Mouse (Mus musculus) midbrain, embryonic 14.5 days (tissue): ENCODE data around the gene Carns1. TPM values are rescaled to one million over a fixed set of nuclear protein-coding genes. Genes with fewer than 3 reads are reported as not detected.
A peak's percentile ranks its signal among the peaks of the same experiment; 100 is the strongest.

Experiments used
- ATAC-seq: fragments of 200-750 bp; cut with Nextera tagmentation; 2 replicates; pipeline ENCODE4 v1.8.0; 2017; ENCODE audit warnings: moderate number of reproducible peaks, moderate library complexity; ENCODE audit not compliant: low FRiP score, low TSS enrichment
- DNase-seq: peaks from one replicate; pipeline ENCODE4 v3.0.0-alpha.2; 2015
- H3K27ac ChIP-seq: fragments of 300-500 bp; sonication (generic); replicated peaks from 2 replicates; pipeline ENCODE4 v1.5.1; 2014; ENCODE audit warnings: mild to moderate bottlenecking, low read depth, low read length, moderate library complexity
- H3K27me3 ChIP-seq: fragments of 300-500 bp; sonication (generic); 2 replicates; pipeline ENCODE4 v1.6.1; 2014; ENCODE audit warnings: low read length, control low read depth, mixed read lengths; ENCODE audit not compliant: control insufficient read depth, insufficient read depth
- H3K36me3 ChIP-seq: fragments of 300-500 bp; sonication (generic); 2 replicates; pipeline ENCODE4 v1.6.1; 2014; ENCODE audit warnings: low read length, control low read depth; ENCODE audit not compliant: control insufficient read depth, insufficient read depth
- H3K4me1 ChIP-seq: fragments of 300-500 bp; sonication (generic); 2 replicates; pipeline ENCODE4 v1.6.1; 2014; ENCODE audit warnings: mild to moderate bottlenecking, antibody characterized with exemption, low read length, control low read depth; ENCODE audit not compliant: control insufficient read depth, insufficient read depth
- H3K4me2 ChIP-seq: fragments of 300-500 bp; sonication (generic); 2 replicates; pipeline ENCODE4 v1.6.1; 2014; ENCODE audit warnings: mild to moderate bottlenecking, low read length, moderate library complexity
- H3K4me3 ChIP-seq: fragments of 300-500 bp; sonication (generic); replicated peaks from 2 replicates; pipeline ENCODE4 v1.5.1; 2014; ENCODE audit warnings: low read depth, low read length
- H3K9ac ChIP-seq: fragments of 300-500 bp; sonication (generic); replicated peaks from 2 replicates; pipeline ENCODE4 v1.6.1; 2014; ENCODE audit warnings: mild to moderate bottlenecking, low read length, moderate library complexity
- H3K9me3 ChIP-seq: fragments of 300-500 bp; sonication (generic); 2 replicates; pipeline ENCODE4 v1.6.1; 2016; ENCODE audit warnings: low read length, control low read depth, mixed read lengths; ENCODE audit not compliant: control insufficient read depth
- WGBS: fragments of 180-500 bp; shearing (Covaris S2); extraction: QIAGEN DNeasy Blood & Tissue Kit; methylation state at CpG from one replicate; pipeline ENCODE4 v1.1.7; 2014; 5-methylcytosine and 5-hydroxymethylcytosine counted together
- polyA plus RNA-seq: library from polyadenylated mRNA; unstranded; fragments of >200 nt; fragmentation: Nextera tagmentation; extraction: Ambion mirVana; gene quantifications from 2 replicates; pipeline ENCODE4 v1.2.1, GENCODE M21; 2014

Gene Carns1
- polyA plus RNA-seq, 1 experiment from 2014 or later = 6.0 TPM

DNA sequence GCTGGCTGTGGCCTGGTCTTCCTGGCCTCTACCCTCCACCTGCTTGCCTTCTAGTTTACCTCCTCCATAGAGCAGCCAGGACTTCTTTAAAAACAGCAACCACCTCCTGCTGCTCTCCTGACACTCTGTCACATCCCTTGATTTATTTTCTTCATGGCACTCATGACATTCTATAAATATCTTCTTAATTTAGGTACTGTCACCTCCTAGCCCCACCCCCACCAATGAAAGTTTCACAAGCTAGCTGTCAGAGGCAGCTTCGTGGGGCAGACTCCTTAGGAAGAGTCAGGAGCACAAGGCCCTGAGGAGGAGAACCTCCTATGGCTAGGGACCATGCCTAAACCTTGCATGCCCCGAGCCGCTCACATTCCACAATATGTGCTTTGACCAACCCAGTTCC is 12.0 kb upstream of the Carns1 start:
- DNase-seq (no peak), ATAC-seq (no peak)
- Histone ChIP-seq H3K36me3 (no peaks in the 10 kb centered on the region), H3K4me1 (no peaks in the 10 kb centered on the region), H3K27me3 (no peaks in the 10 kb centered on the region), H3K4me2 (no peak overlapping the region), H3K9ac (no peak overlapping the region), H3K27ac (no peak overlapping the region), H3K9me3 (no peaks in the 10 kb centered on the region), H3K4me3 (no peak overlapping the region)
- 74% methylated on average over 3 of the region's 3 CpGs for WGBS

DNA sequence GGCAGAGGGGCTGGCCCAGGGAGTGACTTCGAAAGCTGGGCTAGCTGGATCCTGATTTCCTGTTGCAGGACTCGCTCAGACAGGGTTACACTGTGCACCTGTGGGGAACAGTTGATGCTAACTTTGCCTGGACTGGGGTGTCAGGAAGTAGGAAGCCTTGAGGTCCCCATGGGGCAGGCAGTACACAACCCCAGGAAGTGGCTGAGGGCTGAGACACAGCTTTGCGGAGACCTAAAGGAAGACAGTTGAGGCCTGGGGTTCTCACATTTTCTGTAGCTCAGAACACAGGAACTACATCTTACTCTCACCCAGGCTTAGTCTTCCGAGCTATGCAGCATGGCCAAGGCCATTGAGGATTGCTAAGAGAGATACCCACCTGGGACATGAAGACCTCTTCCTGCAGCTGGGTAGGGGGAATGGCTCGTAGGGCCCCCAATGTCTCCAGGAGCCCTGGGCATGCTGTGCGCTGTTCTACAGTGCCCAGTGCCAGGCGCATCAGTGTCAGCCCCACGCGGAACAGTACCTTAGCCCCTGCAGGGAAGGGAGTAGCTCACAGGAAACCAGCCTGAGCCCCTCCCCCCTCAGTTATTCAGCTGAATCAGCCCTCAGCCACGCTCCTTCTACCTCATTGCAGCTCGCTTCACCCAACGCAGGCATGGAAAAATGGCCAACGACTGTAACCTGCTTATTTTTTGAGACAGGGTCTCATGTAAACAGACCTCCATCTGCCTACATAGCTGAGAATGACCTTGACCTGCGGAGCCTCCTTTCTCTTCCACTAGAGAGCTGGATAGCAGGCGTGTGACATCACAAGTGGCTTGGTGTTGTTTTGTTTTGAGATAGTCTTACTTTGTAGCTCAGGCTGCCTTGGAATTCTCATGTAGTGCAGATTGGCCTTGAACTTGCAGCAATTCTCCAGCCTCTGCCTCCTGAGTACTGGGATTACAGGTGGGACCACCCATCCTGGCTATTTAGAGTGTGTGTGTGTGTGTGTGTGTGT is 10.0 kb upstream of the Carns1 start:
- H3K4me2 ChIP-seq = no peak overlapping the region
- 66% methylated on average over 15 of the region's 15 CpGs for WGBS
- H3K9me3 ChIP-seq = no peaks in the 10 kb centered on the region
- H3K36me3 ChIP-seq = no peaks in the 10 kb centered on the region
- no peaks in the 10 kb centered on the region for H3K4me1 ChIP-seq
- H3K27ac ChIP-seq = no peak overlapping the region
- H3K4me3 ChIP-seq = no peak overlapping the region
- H3K9ac ChIP-seq = no peak overlapping the region
- DNase-seq (no peak), ATAC-seq (no peak; the same call in 1 of the 2 replicates)
- no peaks in the 10 kb centered on the region for H3K27me3 ChIP-seq

DNA sequence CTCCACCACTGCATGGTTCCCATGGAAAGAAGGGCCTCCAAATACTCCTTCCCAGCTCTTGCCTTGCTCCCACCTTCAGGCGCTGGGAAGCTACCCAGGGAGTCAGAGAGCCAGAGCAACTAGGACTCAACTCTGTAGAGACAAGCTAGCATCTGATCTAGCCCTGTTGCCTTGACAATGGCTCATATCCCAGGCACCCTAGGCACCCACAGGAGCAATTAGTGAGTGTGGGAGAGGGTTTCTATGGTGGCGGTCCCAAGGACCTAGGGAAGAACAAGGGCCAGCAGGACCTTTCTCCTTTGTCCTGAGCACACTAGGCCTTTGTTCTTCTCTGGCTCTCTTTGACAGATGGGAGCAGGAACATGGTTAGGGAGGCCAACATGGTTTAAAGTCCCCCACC is 8.4 kb upstream of the Carns1 start:
- H3K9ac ChIP-seq = no peak overlapping the region

DNA sequence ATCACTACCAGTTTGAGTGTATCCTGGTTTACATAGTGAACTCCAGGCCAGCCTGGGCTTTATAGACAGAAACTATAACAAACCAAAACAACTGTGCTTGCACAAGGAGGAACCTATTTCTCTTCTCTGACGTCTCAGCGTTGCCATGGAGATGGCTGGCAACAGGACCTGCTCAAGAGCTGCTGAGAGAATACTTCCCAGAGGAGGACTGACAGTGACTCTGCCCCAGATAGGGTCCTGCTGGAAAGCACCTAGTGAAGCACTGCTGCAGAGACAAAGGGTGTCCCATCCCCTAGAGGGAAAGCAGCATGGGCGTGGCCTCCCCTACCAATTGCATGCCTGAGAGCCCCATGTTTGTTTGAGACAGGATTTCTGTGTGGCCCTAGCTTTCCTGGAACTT is 6.6 kb upstream of the Carns1 start:
- 43% methylated on average over 3 of the region's 3 CpGs for WGBS
- Histone ChIP-seq H3K9ac (no peak overlapping the region), H3K4me2 (no peak overlapping the region), H3K27ac (no peak overlapping the region), H3K27me3 (no peaks in the 10 kb centered on the region), H3K4me3 (no peak overlapping the region), H3K4me1 (no peaks in the 10 kb centered on the region), H3K36me3 (no peaks in the 10 kb centered on the region), H3K9me3 (no peaks in the 10 kb centered on the region)
- no peak for ATAC-seq
- DNase-seq = peak; percentile 71

More for the DNA sequence above, 8.4 kb upstream of the Carns1 start:
- Histone ChIP-seq H3K4me1 (no peaks in the 10 kb centered on the region), H3K36me3 (no peaks in the 10 kb centered on the region), H3K4me3 (no peak overlapping the region), H3K9me3 (no peaks in the 10 kb centered on the region), H3K27ac (no peak overlapping the region), H3K4me2 (no peak overlapping the region), H3K27me3 (no peaks in the 10 kb centered on the region)
- ATAC-seq = no peak
- DNase-seq = no peak
- WGBS = 63% methylated on average over 2 of the region's 2 CpGs

DNA sequence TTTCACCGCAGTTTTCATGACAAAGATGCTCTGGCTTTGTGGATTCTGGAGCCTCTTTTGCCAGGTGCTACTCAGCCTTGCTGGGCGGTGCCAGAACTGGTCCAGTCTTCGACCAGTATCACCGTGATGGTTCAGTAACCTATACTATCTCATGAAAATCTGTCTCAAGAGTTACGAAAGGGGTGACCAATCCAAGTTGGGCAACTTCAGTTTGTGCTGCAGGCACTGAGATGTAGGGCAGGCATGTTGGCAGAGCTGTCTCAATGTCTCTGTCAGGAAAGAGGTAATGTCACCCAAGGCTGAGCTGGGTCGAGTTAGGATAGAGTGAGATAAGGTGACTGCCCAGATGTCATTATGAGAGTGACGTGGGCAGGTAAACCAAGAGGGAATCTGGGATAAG is 5.1 kb upstream of the Carns1 start:
- Histone ChIP-seq H3K27me3 (no peaks in the 10 kb centered on the region), H3K4me1 (peaks cover 5% of the 10 kb centered on the region), H3K4me3 (no peak overlapping the region), H3K36me3 (no peaks in the 10 kb centered on the region), H3K27ac (no peak overlapping the region), H3K9ac (no peak overlapping the region), H3K9me3 (no peaks in the 10 kb centered on the region), H3K4me2 (no peak overlapping the region)
- ATAC-seq (no peak), DNase-seq (no peak)
- 89% methylated on average over 7 of the region's 7 CpGs for WGBS

DNA sequence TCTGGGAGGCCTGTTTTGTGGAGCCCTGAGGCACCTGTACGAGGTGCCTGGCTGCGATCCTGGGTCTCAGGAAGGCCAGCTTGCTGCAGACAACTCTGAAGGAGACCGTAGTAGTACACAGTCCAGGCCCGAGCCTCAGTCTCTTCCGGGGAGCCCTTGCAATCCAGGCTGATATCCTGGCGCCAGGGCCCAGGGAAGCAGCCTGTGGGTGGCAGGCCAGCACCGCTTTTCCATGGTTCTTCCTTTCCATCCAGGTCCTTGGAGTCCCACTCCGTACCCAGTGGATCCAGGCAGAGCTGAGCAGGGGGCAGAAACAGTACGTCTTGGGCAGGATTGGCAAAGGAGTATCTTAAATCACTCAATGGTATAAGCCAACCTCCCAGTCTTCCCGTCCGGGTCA is 2.4 kb downstream of the Carns1 start:
- Histone ChIP-seq H3K9me3 (no peaks in the 10 kb centered on the region), H3K4me2 (no peak overlapping the region), H3K4me3 (no peak overlapping the region), H3K36me3 (no peaks in the 10 kb centered on the region), H3K27ac (no peak overlapping the region), H3K4me1 (peaks cover 17% of the 10 kb centered on the region), H3K9ac (no peak overlapping the region), H3K27me3 (no peaks in the 10 kb centered on the region)
- WGBS = 53% methylated on average over 11 of the region's 11 CpGs
- DNase-seq = no peak
- ATAC-seq = no peak

DNA sequence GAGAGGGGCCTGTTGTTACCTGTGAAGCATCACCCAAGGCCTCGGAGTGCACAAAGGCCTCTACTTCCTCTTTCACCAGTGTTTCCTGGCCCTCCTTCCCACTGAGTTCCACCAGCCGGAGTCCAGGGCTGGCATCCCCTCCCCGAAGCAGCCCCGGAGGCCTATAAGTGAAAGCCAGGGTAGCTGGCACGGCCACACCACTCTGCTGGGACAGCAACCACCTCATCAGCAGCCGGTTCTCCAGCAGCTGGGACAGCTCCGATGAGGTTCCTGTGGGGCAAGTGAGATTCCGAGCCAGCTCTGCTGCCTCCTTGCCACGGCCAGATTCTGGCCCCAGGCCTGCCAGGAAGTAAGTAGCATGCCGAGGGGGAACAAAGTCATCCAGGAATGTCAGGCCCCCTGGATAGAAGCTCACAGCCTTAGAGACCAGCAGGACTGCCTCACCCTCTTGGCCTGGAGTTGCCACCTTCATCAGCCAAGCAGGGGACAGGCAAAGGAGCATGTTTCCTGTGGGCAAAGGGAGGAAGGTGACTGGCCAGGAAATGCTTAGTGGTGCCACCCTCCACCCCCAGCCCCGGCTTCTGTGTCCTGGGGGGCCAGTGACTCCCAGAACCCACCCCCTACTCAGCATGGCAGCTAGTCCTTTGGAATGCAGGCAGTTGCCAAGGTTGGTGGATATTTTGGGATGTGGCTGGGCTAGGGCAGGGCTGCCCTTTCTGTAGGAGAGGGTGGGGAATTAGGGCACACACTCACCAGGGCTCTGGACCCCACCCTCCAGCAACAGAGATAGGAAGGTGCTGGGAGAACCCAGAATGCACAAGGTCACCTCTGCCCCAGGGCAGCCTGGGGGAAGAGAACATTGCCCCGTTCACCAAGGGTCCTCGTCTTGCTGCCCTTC is 3.6 kb downstream of the Carns1 start:
- DNase-seq (no peak), ATAC-seq (no peak)
- 69% methylated on average over 13 of the region's 13 CpGs for WGBS
- Histone ChIP-seq H3K36me3 (no peaks in the 10 kb centered on the region), H3K4me2 (no peak overlapping the region), H3K4me3 (no peak overlapping the region), H3K9me3 (no peaks in the 10 kb centered on the region), H3K4me1 (peaks cover 17% of the 10 kb centered on the region), H3K27me3 (no peaks in the 10 kb centered on the region), H3K9ac (no peak overlapping the region; the same call in 1 of the 2 replicates), H3K27ac (no peak overlapping the region)

DNA sequence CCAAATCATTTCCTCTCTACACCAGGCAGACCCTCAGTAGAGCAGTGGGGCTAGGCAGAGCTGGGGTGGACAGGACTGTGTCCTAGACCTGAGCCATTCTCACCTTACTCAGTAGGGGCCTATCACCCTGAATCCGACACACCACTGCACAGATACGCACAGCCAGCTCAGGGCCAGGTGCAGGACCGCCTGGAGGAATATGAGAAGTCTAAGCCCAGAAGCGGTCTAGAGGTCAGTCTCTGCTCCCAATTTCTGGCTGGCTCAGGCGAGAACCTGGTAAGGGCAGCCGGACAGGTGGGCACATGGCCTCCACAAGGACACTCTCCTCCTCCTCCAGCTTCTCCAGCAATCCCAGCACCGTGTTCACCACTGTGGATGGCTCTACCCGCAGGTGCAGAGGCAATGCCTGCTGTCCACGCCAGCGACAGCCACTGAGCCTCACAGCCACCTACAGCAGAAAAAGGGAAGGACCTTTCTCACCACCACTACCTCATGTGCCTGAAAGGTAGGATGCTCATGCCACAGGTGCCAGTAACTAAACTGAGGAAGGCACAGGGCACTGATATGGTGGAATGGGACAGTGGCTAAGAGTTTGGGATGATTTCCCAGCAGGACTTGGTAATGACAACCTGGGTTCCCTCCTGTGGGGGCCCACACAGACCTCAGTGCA is 4.4 kb downstream of the Carns1 start:
- no peak for ATAC-seq
- Histone ChIP-seq H3K9me3 (no peaks in the 10 kb centered on the region), H3K27ac (no peak overlapping the region), H3K9ac (no peak overlapping the region; the same call in 1 of the 2 replicates), H3K4me1 (peaks cover 16% of the 10 kb centered on the region), H3K4me3 (no peak overlapping the region), H3K36me3 (no peaks in the 10 kb centered on the region), H3K4me2 (no peak overlapping the region), H3K27me3 (no peaks in the 10 kb centered on the region)
- DNase-seq = no peak
- 89% methylated on average over 10 of the region's 10 CpGs for WGBS
